Mouse (Mus musculus) layer of hippocampus, adult 9-10 months (tissue): ENCODE data around the gene Dynll2.
"Not testable (repeated sequence)": the region's sequence is repeated elsewhere in the genome, so short reads cannot be mapped to it uniquely, and the experiment has no call there.

Experiments
- DNase-seq: peaks from one replicate; pipeline ENCODE4 v3.0.0; 2022; ENCODE audit warnings: low spot score

Gene Dynll2

DNA sequence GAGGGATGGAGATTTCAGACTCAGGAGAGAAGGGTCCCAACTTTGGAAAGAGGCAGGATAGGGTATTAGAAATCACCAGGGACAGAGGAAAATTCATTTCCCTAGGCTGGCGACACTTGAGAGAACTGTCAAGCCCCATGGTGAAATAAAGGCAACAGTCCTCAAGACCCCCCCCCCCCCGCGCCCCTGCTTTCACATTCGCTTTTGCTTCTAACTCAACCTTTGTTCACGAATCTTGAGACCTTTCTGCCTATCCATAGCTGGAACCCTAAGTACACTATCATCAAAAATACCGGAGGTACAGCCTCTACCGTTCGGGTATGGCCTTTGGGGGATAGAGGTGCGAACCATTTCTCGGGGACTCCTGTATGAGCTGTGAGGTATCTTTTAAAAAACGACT is 528 bp upstream of the Dynll2 start:
- no peak for DNase-seq

DNA sequence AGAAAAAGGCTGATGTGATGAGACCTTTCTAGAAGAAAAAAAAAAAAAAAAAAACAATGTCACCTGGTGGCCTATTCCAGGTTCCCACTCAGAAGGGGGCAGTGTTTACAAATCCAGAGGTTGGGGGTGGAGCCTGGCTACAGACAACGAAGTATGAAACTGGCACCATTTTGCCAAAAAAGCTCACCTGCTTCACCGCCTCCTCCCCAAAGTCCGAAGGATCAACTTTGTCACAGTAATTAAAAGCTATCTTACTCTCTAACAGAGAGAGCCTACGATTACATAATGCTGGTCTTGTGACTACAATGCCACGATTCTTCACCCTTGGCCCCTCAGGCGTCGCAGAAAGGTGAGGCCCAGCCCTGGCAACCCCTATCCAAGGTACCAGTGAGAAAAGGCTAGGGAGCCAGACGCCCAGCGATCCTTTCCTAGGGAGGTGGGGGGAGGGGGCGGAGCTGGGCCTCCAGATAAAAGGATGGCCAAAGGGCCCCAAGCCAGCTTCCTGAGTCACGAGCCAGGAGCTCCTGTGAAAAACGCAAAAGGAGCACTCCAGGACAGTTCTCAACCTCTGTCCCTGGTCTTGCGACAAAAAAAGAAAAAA is 1.1 kb downstream of the Dynll2 start:
- no peak for DNase-seq

- no peak for DNase-seq
Observed at GRCm38 (mm10) chr11:87985643-87986042, 1.7 kb downstream of the Dynll2 start.

DNA sequence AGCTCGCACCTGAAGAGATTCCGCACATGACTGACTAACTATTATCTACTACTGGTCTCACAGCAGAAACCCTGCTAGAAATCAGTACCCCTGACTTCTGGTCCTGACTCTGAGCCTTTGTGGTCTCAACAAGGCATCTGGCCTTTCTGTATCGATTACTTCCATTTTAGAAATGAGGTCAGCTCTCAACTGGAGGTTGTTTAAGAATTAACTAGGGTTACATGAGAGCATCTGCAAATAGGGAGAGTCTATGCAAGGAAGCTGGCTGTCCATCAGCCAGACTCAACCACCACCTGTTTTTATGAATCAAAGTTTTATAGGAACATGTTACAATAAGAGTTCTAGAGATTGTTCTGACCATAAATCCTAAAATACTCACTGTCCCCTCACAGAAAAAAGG is 2.8 kb downstream of the Dynll2 start:
- DNase-seq: no peak

DNA sequence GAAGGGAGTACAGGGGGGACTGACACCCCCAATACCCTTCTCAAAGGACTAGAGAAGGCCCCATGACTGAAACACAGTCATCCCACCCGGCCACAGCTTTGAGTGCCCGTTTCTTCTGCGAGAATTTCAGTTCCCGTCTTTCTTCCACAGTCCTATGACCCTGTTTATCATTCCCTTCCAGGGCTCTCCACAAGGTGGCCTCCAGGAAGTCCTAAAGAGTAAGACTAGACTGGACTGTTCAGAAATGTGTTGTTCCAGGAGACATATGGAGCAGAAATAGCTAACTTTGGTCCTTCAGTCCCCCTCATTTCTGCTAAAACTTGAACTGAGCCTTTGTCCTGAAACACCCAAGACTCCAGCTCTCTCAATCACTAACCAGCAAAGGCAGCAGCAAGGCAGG is 8.4 kb downstream of the Dynll2 start:
- DNase-seq: no peak

- DNase-seq: not testable (repeated sequence)
Observed at GRCm38 (mm10) chr11:87977021-87977420, 10.3 kb downstream of the Dynll2 start.

DNA sequence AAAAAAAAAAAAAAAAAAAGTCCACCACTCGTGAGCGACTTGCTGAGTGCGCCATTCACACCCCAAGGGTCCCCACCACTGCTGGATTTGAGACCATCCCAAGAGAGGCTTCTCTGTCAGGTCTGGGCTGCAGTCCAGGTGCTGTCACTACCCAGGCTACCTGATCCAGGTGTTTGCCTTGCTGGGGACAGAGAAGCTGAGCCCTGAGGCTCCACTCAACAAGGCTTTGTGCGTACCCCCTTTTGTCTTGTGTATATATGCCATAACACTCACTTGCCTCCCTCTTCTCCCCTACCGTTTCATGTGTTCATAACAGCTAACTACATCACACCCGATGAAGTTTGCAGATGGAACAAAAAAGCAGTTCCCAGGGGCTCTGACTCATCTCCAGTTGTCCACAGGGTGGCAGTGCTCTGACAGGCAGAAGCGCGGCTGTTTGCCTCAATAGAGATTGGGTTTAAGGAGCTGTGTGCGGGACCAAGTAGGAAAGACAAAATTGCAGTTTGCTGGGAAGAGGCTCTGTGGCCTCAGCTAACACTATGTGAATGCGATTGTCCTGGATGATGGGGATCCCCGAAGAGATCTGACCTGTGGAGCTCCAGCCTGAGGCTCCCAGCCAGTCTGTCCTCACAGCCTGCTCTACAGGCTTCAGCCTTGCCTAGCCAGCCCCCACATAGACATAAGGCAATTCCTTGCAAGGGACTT is 12.7 kb downstream of the Dynll2 start:
- no peak for DNase-seq

DNA sequence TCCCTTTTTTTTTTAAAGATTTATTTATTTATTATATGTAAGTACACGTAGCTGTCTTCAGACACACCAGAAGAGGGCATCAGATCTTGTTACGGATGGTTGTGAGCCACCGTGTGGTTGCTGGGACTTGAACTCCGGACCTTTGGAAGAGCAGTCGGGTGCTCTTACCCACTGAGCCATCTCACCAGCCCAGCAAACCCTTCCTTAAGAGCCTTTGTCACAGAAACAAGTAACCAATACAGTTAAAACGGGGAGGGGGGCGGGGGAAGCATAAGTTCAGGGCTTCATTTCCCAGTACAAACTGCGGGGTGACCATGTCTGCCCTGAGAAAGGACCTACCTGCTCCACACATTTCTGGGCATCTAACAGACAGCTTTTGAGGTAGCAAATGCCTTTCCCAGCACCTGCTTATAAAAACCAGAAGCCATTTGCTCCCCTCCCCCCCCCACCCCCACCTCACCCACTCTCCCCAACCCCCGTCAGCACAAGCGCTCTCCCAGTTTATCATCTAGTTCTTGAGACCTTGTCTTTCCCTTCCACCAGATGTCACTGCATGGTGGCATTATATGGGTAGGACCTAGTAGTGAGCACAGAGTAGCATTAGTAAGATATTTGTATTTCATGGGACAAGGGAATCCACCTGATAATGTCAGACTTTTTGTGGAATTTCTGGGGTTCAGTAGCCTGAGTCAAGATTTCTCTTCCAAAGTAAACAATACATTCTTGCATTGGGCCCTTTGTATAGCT is 13.6 kb downstream of the Dynll2 start:
- no peak for DNase-seq

DNA sequence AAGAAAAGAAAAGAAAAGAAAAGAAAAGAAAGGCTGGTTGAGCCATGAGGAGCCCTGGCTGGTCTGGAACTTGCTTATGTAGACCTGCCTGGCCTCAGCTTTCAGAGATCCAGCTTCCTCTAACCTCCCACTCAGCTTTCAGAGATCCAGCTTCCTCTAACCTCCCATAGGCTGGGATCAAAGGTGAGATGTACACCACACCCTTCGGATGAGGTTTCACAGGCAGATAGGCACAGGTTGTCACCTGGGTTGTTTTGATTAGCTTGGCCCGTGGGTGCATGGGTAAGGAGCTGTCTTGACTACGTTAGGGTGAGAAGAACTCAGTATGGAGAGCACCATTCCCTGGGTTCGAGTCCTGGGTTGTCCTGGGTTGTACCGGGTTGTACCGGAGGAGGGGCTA is 14.5 kb downstream of the Dynll2 start:
- no peak for DNase-seq

DNA sequence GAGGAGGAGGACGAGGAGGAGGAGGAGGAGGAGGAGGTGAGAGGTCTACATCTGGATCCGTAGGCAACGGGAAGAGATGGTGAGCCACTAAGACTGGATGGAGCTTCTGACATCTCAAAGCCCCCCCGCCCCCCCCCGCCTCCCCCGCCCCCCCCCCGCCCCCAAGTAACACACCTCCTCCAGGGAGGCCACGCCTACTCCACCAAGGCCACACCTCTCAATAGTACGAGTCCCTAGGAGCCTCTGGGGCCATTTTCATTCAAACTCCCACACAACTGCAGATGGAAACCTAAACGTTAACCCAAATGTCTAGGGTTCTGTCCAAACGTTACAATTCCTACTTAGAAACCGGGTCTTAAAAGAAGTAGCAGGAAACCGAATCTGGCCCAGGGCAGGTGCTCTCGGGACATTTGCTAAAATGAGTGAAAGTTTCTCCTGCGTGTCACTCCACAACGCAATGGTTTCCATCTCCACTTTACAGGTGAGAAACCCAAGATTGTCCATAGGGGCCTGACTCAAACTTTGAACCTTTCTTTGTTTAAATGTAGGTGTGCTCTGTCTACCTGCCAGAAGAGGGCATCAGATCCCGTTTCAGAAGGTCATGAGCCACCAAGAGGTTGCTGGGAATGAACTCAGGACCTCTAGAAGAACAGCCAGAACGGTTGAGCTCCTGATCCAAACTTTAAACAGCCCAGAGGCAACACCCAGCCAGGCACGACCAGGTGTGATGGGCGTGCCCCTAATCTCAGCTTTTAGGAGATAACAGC is 18.8 kb downstream of the Dynll2 start:
- no peak for DNase-seq

DNA sequence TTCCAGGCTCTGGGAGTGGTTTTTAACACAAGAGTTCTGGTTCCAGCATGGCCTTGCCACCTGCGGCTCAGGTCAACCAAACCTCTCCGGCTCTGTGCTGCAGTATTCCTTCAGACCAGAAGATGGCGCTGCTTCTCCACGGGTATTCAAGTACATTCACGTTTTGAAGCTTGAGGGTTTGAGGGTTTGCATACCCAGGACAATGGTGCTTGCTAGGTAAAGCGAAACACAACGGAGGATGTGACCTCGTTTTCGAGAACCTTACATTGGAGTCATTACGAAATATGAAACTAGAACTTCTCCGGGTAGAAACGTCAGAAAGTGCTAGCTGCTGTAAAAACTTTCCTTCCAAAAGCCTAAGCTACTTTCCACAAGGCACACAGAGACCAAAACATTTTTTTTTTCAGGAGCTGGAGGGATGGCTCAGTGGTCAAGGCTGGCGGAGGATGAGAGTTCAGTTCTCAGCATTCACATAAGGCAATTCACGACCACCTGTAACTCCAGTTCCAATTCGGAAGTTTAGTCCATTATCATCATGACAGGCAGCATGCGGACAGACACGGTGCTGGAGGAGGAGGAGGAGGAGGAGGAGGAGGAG is 19.5 kb downstream of the Dynll2 start:
- DNase-seq: peak; percentile 71

DNA sequence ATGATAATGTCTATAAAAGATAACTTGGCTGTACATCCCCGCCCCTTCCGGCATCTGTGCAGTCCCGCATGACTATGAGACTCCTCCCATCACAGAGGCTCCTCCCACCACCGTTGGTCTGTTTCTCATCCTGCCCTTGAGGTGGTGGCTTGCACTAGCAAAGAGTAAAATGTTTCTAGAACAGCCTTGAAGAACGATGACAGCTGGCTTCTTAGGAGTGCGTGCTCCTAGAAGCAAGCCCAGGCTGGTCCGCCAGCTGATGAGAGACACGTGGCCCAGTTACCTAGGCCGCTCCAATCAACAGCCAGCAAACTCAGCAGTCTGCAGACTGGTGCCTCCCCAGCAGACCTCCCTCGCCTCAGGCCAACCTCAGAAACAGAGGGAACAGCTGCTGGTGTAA is 21.1 kb downstream of the Dynll2 start:
- no peak for DNase-seq

DNA sequence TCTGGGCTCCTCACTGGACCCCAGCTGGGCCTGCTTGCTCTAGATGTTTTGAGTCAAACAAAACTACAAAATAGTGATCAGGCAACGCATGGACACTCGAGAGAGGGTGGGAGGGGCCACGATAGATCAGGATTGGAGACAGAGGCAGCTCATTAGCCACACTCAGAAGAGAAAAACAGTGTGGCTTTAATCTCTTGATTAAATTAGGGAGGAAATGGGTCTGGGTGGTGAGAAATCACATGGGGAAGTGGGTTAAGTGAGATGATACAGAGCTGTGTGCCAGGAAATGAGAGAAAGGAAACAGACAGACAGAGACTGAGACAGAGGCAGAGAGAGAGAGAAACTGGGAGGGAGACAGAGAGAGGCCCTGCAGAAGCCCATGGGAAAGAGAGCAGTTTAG is 22.0 kb downstream of the Dynll2 start:
- no peak for DNase-seq

DNA sequence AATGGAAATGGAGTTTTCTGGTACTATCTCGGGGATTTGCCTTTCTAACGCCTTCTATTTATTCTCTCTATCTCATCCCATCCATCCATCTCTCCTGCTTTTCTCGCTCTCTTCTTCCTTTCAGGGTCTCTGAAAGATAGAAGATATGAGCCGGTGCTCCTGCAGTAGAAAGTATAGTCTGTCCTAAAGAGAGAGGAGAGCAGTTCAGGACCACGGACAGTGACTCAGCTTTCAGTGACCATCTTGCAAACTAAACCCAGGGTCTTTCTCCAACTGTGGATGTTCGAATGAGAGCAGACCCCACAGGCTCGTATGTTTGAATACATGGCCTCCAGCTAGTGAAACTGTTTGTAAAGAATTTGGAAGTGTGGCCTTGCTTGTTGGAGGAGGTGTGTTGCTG is 30.3 kb downstream of the Dynll2 start:
- DNase-seq: no peak

DNA sequence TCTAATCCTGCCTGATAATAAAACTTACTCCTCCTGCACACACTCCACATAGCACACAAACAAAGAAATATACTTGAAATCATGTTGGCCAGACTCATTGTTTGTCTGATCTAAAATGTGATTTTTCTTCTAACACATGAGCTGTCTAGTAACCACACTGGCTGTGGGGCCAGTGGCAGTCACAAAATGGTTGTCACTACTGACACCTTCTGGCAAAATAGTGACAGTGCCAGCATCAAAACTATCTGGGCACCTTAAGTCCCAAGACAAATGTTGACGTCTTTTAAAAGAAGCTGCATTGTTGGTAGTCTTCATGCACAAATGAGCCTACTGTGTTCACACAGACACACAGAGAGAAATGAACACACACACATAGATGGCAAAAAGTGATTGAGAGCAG is 32.2 kb downstream of the Dynll2 start:
- no peak for DNase-seq

DNA sequence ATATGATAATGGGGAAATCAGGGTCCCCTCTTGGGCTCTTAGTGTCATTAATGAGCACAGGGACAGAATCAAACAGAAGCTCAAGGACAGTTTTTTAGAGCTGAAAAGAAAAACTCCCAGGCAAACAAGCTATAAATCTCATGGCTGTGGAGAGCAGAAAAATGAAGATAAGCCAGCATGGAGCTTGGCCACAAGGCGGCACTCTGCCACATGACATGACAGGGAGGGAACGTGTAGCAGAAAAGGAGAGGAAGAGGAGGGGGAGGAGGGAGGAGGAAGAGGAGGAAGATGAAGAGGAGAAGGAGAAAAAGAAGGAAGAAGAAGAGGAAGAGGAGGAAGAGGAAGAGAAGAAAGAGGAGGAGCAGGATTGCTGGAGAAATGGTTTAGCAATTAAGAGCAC is 37.3 kb downstream of the Dynll2 start:
- no peak for DNase-seq

DNA sequence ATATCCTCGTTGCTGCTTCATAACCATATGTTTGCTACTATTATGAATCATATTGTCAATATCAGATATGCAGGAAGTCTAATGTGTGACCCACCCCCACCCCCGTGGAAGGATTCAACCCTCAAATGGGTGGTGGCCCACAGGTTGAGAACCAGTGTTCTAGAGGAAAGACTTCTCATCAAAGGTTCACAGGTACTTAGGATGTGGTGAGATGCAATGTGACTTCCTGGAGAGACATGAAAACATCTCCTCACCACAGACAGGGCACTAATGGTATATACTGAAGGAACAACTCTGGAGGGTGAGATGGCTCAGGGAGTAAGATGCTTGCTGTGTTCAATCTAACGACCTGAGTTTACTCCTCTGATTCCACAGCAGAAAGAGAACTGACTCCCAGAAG is 51.9 kb downstream of the Dynll2 start:
- DNase-seq: no peak

GRCm38 (mm10) chr11:87933731-87934130 is 53.6 kb downstream of the Dynll2 start:
- DNase-seq: no peak

GRCm38 (mm10) chr11:87930348-87930747 is 57.0 kb downstream of the Dynll2 start:
- no peak for DNase-seq
